In the genomic region with DNA sequence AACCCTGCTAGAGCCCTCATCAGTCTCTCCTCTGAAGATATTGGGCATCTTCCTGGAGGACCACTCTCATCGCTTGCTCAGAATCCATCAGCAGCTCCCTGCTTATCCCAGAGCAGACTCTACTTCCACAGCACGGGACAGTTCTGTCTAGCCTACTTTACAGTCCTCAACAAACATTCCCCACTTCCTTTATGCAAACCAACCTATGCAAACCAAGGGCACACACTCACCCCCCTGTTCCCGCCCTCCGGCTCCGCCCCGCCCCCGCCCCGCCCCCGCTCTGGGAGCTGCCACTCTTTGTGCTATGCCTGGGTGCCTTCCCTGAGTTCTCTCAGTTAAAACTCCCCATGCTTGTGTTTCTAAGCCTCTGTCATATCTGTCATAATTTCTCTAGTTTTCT, we compare ENCODE assay signal across 10 mouse cellular contexts. TPM values are rescaled to one million over a fixed set of nuclear protein-coding genes. Genes with fewer than 3 reads are reported as not detected.
A peak's percentile ranks its signal among the peaks of the same experiment; 100 is the strongest.
DNase-seq lines count a peak whose midpoint lies in the region; ATAC-seq lines count a peak whose summit lies in the region.
"Had no signal": no experiment of that assay in that cellular context is flagged by ENCODE, and none has a peak within 500 bp of the region (broad histone marks: within the 10 kb centered on the region; RNA-seq: fewer than 3 reads in every experiment).

No protein-coding gene starts in this region.

- H3K27ac ChIP-seq in hindbrain, embryonic 15.5 days (replicated peaks): no peak overlapping the region
- no peak overlapping the region for H3K27ac ChIP-seq in stomach, embryonic 14.5 days (ENCODE audit: low read length)

- peaks cover 17% of the 10 kb centered on the region; the same call in 1 of the 2 replicates for H3K4me1 ChIP-seq in hindbrain, embryonic 15.5 days (replicated peaks)
- no peaks in the 10 kb centered on the region for H3K4me1 ChIP-seq in stomach, embryonic 14.5 days (ENCODE audit: control insufficient read depth, insufficient read depth, low read length)

- peak; percentile 46; the same call in 1 of the 2 replicates for ATAC-seq in hindbrain, embryonic 15.5 days (ENCODE audit: low FRiP score, low read depth)
- peak; percentile 77; the same call in 1 of the 2 replicates for ATAC-seq in stomach, embryonic 14.5 days (ENCODE audit: insufficient number of reproducible peaks, insufficient read depth, low FRiP score, low read depth)

- peak; percentile 5 for DNase-seq in lung, postnatal 36 days
- no peak for DNase-seq in lung, adult 18-20 months
- peak; percentile 44 for DNase-seq in embryo, embryonic 11 days
- DNase-seq in frontal cortex, adult 2 months (ENCODE audit: extremely low spot score in 1 of 2, low spot score in 1 of 2): no peak
- DNase-seq in ovary, postnatal 10 days (ENCODE audit: low spot score): no peak
- DNase-seq in frontal cortex, postnatal 10 days (ENCODE audit: low spot score in 2 of 2): no peak
- DNase-seq: cerebellum, postnatal 14 days; left cerebral cortex, postnatal 4 days had no signal

- no peaks in the 10 kb centered on the region for H3K9me3 ChIP-seq in hindbrain, embryonic 15.5 days
- H3K9me3 ChIP-seq in stomach, embryonic 14.5 days (ENCODE audit: control insufficient read depth, low read depth, low read length): no peaks in the 10 kb centered on the region

- no peak overlapping the region for H3K4me3 ChIP-seq in hindbrain, embryonic 15.5 days
- no peak overlapping the region for H3K4me3 ChIP-seq in stomach, embryonic 14.5 days (ENCODE audit: low read depth, low read length)

- H3K27me3 ChIP-seq in hindbrain, embryonic 15.5 days: no peaks in the 10 kb centered on the region
- no peaks in the 10 kb centered on the region for H3K27me3 ChIP-seq in stomach, embryonic 14.5 days (ENCODE audit: control insufficient read depth, insufficient read depth, low read length)

- no peak overlapping the region for H3K4me2 ChIP-seq in hindbrain, embryonic 15.5 days
- H3K4me2 ChIP-seq in stomach, embryonic 14.5 days (replicated peaks; ENCODE audit: low read depth, low read length): no peak overlapping the region

- WGBS in hindbrain, embryonic 15.5 days: 11% methylated on average over 9 of the region's 9 CpGs
- 6% methylated on average over 9 of the region's 9 CpGs for WGBS in stomach, embryonic 14.5 days

- H3K36me3 ChIP-seq in hindbrain, embryonic 15.5 days: no peaks in the 10 kb centered on the region
- H3K36me3 ChIP-seq in stomach, embryonic 14.5 days (ENCODE audit: control insufficient read depth, insufficient read depth, low read length): no peaks in the 10 kb centered on the region

- no peak overlapping the region for H3K9ac ChIP-seq in hindbrain, embryonic 15.5 days
- no peak overlapping the region for H3K9ac ChIP-seq in stomach, embryonic 14.5 days (replicated peaks; ENCODE audit: low read depth, low read length)

RNA-seq across cellular contexts. Expression of gene Apba1, which starts 23.3 kb away (rescaled TPM):
- 14.1 and 15.8 TPM in 2 replicates for polyA plus RNA-seq in hindbrain, embryonic 15.5 days (2015; fragmentation: Nextera tagmentation; extraction: Ambion mirVana)
- polyA plus RNA-seq in stomach, embryonic 14.5 days (2014; fragmentation: Nextera tagmentation; extraction: Ambion mirVana): 0.75 and 0.86 TPM in 2 replicates
- polyA plus RNA-seq in frontal cortex, adult 2 months (2012; rRNA removed): 72.8 and 79.6 TPM in 2 replicates

Comparison
In these comparisons a context has a peak if more than half of its experiments do, and no peak if none do; other contexts are left out.
1. DNase-seq: peak in lung, postnatal 36 days (single experiment) and embryo, embryonic 11 days (single experiment); none in lung, adult 18-20 months (0 of 2), frontal cortex, adult 2 months (0 of 2), ovary, postnatal 10 days (single experiment) and frontal cortex, postnatal 10 days (0 of 2).